Mouse (Mus musculus) adrenal gland, adult 18-20 months (tissue): ENCODE measurements around the gene Kcns3. TPM values are rescaled to one million over a fixed set of nuclear protein-coding genes. Genes with fewer than 3 reads are reported as not detected.
"Not testable (repeated sequence)": the region's sequence is repeated elsewhere in the genome, so short reads cannot be mapped to it uniquely, and the experiment has no call there.

Source experiments
- DNase-seq, 2 experiments: peaks; one replicate each; pipeline ENCODE4 v3.0.0; 2021 to 2022; ENCODE audit warnings: low spot score in 2 of 2
- total RNA-seq, 2 experiments: library from RNA; stranded (reverse); gene quantifications; 1 replicate in 1 of 2; 2 replicates in 1 of 2; pipeline ENCODE4 v1.2.3; 2021

Gene Kcns3
- total RNA-seq, 2 experiments from 2014 or later, result 3.2 to 8.9 TPM

- no peak for DNase-seq
These were observed 62.1 kb downstream of the Kcns3 start for GRCm38 (mm10) chr12:11088626-11089372.

- DNase-seq, result no peak
These were observed 64.0 kb downstream of the Kcns3 start for GRCm38 (mm10) chr12:11086866-11087265.

GRCm38 (mm10) chr12:11071079-11071478 is 79.8 kb downstream of the Kcns3 start:
- no peak for DNase-seq

GRCm38 (mm10) chr12:11066865-11067264 is 84.0 kb downstream of the Kcns3 start:
- DNase-seq, result no peak

- not testable (repeated sequence) for DNase-seq
These were observed 98.2 kb downstream of the Kcns3 start for GRCm38 (mm10) chr12:11052676-11053075.

- DNase-seq, result no peak
These were observed 109.0 kb downstream of the Kcns3 start for GRCm38 (mm10) chr12:11041821-11042220.

Other genes starting within 250 kb of the Kcns3 start
- gene Msgn1, start 57.9 kb upstream of the Kcns3 start, total RNA-seq, result not detected
- 1 to 10 TPM; 1.4 to 2.4 TPM for gene Gen1, start 114.7 kb upstream of the Kcns3 start, total RNA-seq
- gene Smc6, start 114.8 kb upstream of the Kcns3 start, total RNA-seq, result 10 to 100 TPM; 25.6 to 26.6 TPM